Mouse (Mus musculus): Measurements from ENCODE around the gene Dnajc22. TPM values are rescaled to one million over a fixed set of nuclear protein-coding genes. Genes with fewer than 3 reads are reported as not detected.
A peak's percentile ranks its signal among the peaks of the same experiment; 100 is the strongest.

Dnajc22 gene
- polyA plus RNA-seq, 1 experiment from 2014 or later: 0.50 TPM

DNA sequence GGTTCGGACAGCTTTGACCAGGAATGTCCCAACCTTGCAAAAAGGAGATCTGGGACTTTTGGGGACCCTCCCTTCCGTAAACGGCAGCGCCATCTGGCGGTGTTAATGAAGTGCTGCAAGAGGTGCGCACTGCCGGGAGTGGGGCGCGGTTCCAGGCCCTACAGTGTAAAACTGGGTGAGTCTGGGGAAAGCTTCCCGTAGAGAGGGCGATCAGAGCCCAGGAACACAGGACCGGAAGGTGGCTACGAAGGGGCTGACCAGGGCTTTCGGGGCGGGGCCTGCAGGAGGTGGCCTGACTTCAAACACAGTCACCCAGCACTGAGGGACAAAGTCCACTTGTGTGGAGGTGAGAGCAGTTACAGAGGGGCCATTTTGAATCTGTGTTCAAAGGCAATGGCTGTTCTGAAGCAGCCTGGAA is 6.2 kb downstream of the Dnajc22 start:
- H3K9me3 ChIP-seq (ENCODE audit: low read length): no peaks in the 10 kb centered on the region
- WGBS: 2% methylated on average over 15 of the region's 15 CpGs
- H3K27ac ChIP-seq (ENCODE audit: low read length): no peak overlapping the region
- no peak overlapping the region for H3K4me3 ChIP-seq (ENCODE audit: low read depth, low read length)
- H3K4me2 ChIP-seq (replicated peaks; ENCODE audit: low read depth, low read length): peak overlapping the region; percentile 27; the same call in 1 of the 2 replicates
- H3K4me1 ChIP-seq (ENCODE audit: insufficient read depth, low read depth, low read length): no peaks in the 10 kb centered on the region
- TF ChIP-seq EP300 (IDR thresholded peaks at IDR 0.05): no peak
- peak; percentile 83 for TF ChIP-seq CTCF (IDR thresholded peaks at IDR 0.05)
- ATAC-seq (peak; percentile 75), DNase-seq (ENCODE audit: low spot score) (peak; percentile 69)
- H3K36me3 ChIP-seq (ENCODE audit: insufficient read depth, low read length): no peaks in the 10 kb centered on the region
- H3K27me3 ChIP-seq (replicated peaks; ENCODE audit: insufficient read depth, low read length): peaks cover 50% of the 10 kb centered on the region
- no peak overlapping the region for H3K9ac ChIP-seq (replicated peaks; ENCODE audit: low read depth)

DNA sequence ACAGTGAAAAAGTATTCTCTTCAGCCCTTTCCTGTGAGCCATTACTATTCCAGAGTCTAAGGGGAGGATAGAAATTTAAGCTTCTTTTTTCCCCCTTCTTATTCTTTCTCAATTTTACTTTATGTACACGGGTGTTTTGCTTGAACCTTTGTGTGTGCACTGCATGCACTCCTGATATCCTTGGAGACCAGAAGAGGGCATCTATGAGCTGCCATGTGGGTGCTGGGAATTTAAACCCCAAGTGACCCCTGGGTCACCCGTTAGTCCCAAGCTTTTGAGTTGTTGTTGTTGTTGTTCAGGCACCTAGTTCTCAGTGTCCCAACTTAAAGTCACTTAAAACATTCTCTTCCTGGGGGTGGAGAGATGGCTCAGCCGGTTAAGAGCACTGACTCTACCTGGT is 7.0 kb downstream of the Dnajc22 start:
- H3K27me3 ChIP-seq (replicated peaks; ENCODE audit: insufficient read depth, low read length): peaks cover 44% of the 10 kb centered on the region
- DNase-seq (ENCODE audit: low spot score) (no peak), ATAC-seq (no peak)
- H3K4me3 ChIP-seq (ENCODE audit: low read depth, low read length): no peak overlapping the region
- no peaks in the 10 kb centered on the region for H3K4me1 ChIP-seq (ENCODE audit: insufficient read depth, low read depth, low read length)
- H3K27ac ChIP-seq (ENCODE audit: low read length): no peak overlapping the region
- H3K9me3 ChIP-seq (ENCODE audit: low read length): no peaks in the 10 kb centered on the region
- TF ChIP-seq CTCF (IDR thresholded peaks at IDR 0.05) (no peak), EP300 (IDR thresholded peaks at IDR 0.05) (no peak)
- H3K36me3 ChIP-seq (ENCODE audit: insufficient read depth, low read length): no peaks in the 10 kb centered on the region
- 45% methylated on average over 3 of the region's 3 CpGs for WGBS
- no peak overlapping the region for H3K4me2 ChIP-seq (replicated peaks; ENCODE audit: low read depth, low read length)
- H3K9ac ChIP-seq (replicated peaks; ENCODE audit: low read depth): no peak overlapping the region

GRCm38 (mm10) chr15:99105238-99105637 is 12.3 kb downstream of the Dnajc22 start:
- no peak overlapping the region for H3K9ac ChIP-seq (replicated peaks; ENCODE audit: low read depth)
- ATAC-seq (no peak), DNase-seq (ENCODE audit: low spot score) (no peak)
- H3K36me3 ChIP-seq (ENCODE audit: insufficient read depth, low read length): no peaks in the 10 kb centered on the region
- no peaks in the 10 kb centered on the region for H3K4me1 ChIP-seq (ENCODE audit: insufficient read depth, low read depth, low read length)
- 51% methylated on average over 7 of the region's 7 CpGs for WGBS
- no peak for TF ChIP-seq EP300 (IDR thresholded peaks at IDR 0.05)
- no peak for TF ChIP-seq CTCF (IDR thresholded peaks at IDR 0.05)
- H3K4me2 ChIP-seq (replicated peaks; ENCODE audit: low read depth, low read length): no peak overlapping the region
- no peaks in the 10 kb centered on the region for H3K9me3 ChIP-seq (ENCODE audit: low read length)
- H3K27me3 ChIP-seq (replicated peaks; ENCODE audit: insufficient read depth, low read length): no peaks in the 10 kb centered on the region
- H3K27ac ChIP-seq (ENCODE audit: low read length): no peak overlapping the region
- H3K4me3 ChIP-seq (ENCODE audit: low read depth, low read length): no peak overlapping the region

GRCm38 (mm10) chr15:99107866-99108265 is 14.9 kb downstream of the Dnajc22 start:
- Histone ChIP-seq H3K4me2 (replicated peaks; ENCODE audit: low read depth, low read length) (no peak overlapping the region), H3K4me1 (ENCODE audit: insufficient read depth, low read depth, low read length) (no peaks in the 10 kb centered on the region), H3K9me3 (ENCODE audit: low read length) (no peaks in the 10 kb centered on the region), H3K27me3 (replicated peaks; ENCODE audit: insufficient read depth, low read length) (no peaks in the 10 kb centered on the region), H3K36me3 (ENCODE audit: insufficient read depth, low read length) (no peaks in the 10 kb centered on the region), H3K27ac (ENCODE audit: low read length) (no peak overlapping the region), H3K9ac (replicated peaks; ENCODE audit: low read depth) (no peak overlapping the region), H3K4me3 (ENCODE audit: low read depth, low read length) (no peak overlapping the region)
- WGBS: 64% methylated on average over 3 of the region's 3 CpGs
- ATAC-seq (no peak), DNase-seq (ENCODE audit: low spot score) (no peak)
- no peak for TF ChIP-seq EP300 (IDR thresholded peaks at IDR 0.05)
- no peak for TF ChIP-seq CTCF (IDR thresholded peaks at IDR 0.05)

DNA sequence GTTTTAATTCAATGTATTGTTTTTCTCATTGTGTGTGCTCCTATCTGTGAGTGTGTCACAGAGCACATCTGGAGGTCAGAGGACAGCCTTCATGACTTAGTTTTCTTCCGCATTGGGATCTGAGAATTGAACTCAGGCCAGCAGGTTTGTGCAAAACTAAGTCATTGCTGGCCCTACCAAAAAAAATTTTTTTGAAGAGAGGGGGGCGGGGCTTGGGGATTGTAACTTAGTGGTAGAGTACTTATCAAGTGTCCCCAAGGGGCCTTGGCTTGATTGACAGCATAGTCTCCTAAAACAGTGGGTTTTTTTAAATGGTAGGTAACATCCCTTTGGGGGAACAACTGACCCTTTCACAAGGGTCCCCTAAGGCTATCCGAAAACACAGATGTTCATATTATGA is 18.2 kb downstream of the Dnajc22 start:
- Histone ChIP-seq H3K27me3 (replicated peaks; ENCODE audit: insufficient read depth, low read length) (no peaks in the 10 kb centered on the region), H3K4me3 (ENCODE audit: low read depth, low read length) (no peak overlapping the region), H3K4me2 (replicated peaks; ENCODE audit: low read depth, low read length) (no peak overlapping the region), H3K9ac (replicated peaks; ENCODE audit: low read depth) (no peak overlapping the region), H3K4me1 (ENCODE audit: insufficient read depth, low read depth, low read length) (no peaks in the 10 kb centered on the region), H3K9me3 (ENCODE audit: low read length) (no peaks in the 10 kb centered on the region), H3K27ac (ENCODE audit: low read length) (no peak overlapping the region), H3K36me3 (ENCODE audit: insufficient read depth, low read length) (no peaks in the 10 kb centered on the region)
- ATAC-seq (no peak), DNase-seq (ENCODE audit: low spot score) (no peak)
- WGBS: 75% methylated on average over 3 of the region's 3 CpGs
- TF ChIP-seq CTCF (IDR thresholded peaks at IDR 0.05) (no peak), EP300 (IDR thresholded peaks at IDR 0.05) (no peak)

- ATAC-seq (no peak), DNase-seq (ENCODE audit: low spot score) (no peak)
- Histone ChIP-seq H3K4me2 (replicated peaks; ENCODE audit: low read depth, low read length) (no peak overlapping the region), H3K4me1 (ENCODE audit: insufficient read depth, low read depth, low read length) (no peaks in the 10 kb centered on the region), H3K4me3 (ENCODE audit: low read depth, low read length) (no peak overlapping the region), H3K9me3 (ENCODE audit: low read length) (no peaks in the 10 kb centered on the region), H3K9ac (replicated peaks; ENCODE audit: low read depth) (no peak overlapping the region), H3K27ac (ENCODE audit: low read length) (no peak overlapping the region), H3K27me3 (replicated peaks; ENCODE audit: insufficient read depth, low read length) (no peaks in the 10 kb centered on the region), H3K36me3 (ENCODE audit: insufficient read depth, low read length) (no peaks in the 10 kb centered on the region)
- no peak for TF ChIP-seq CTCF (IDR thresholded peaks at IDR 0.05)
- TF ChIP-seq EP300 (IDR thresholded peaks at IDR 0.05): no peak
- 52% methylated on average over 4 of the region's 4 CpGs for WGBS
Measured at GRCm38 (mm10) chr15:99111809-99112208, 18.8 kb downstream of the Dnajc22 start.

- no peaks in the 10 kb centered on the region for H3K4me1 ChIP-seq (ENCODE audit: insufficient read depth, low read depth, low read length)
- DNase-seq (ENCODE audit: low spot score) (no peak), ATAC-seq (no peak)
- H3K27ac ChIP-seq (ENCODE audit: low read length): no peak overlapping the region
- no peaks in the 10 kb centered on the region for H3K36me3 ChIP-seq (ENCODE audit: insufficient read depth, low read length)
- no peak overlapping the region for H3K9ac ChIP-seq (replicated peaks; ENCODE audit: low read depth)
- no peak overlapping the region for H3K4me3 ChIP-seq (ENCODE audit: low read depth, low read length)
- WGBS: 61% methylated on average over 11 of the region's 11 CpGs
- no peak overlapping the region for H3K4me2 ChIP-seq (replicated peaks; ENCODE audit: low read depth, low read length)
- TF ChIP-seq EP300 (IDR thresholded peaks at IDR 0.05): no peak
- TF ChIP-seq CTCF (IDR thresholded peaks at IDR 0.05): no peak
- H3K27me3 ChIP-seq (replicated peaks; ENCODE audit: insufficient read depth, low read length): no peaks in the 10 kb centered on the region
- no peaks in the 10 kb centered on the region for H3K9me3 ChIP-seq (ENCODE audit: low read length)
Measured at GRCm38 (mm10) chr15:99112843-99113395, 19.9 kb downstream of the Dnajc22 start.
